Mouse (Mus musculus): ENCODE measurements around the gene Rnd3.

DNA sequence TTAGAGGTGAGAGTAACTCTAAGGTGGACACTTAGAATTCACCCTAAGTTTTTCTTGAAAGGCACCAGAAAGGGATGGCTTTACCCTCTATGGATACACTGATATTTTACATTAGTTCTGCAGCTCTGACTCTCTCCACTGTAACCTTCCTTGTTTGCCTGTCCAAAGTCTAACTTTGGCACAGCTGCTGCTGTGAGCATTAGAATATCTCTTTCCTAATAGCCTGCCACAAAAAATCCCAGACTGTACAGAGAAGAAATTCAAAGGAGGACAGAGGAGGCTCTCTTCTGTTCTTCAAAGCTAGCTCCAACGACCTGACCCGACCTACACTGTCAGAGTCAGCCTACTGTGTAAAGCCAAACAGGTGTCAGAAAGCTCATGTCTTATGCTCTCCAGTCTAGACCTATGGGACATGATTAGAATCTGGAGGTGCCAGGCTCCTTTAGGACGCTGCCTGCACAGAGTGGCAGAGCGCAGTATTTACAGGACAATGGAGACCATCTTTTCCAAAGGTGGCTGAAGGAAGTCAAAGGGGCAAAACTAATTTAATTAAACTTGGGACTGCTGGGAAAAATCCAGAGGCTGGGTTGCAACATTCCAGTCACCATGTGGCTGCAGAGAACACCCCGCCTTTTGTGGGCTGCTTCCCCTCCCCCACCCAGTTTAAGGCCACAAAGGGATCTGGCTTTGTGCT is 9.5 kb downstream of the Rnd3 start:
- TF ChIP-seq POLR2A (IDR thresholded peaks at IDR 0.05; ENCODE audit: borderline replicate concordance, extremely low read depth, insufficient read depth, insufficient read length, poor library complexity, severe bottlenecking), result no peak
- no peak for TF ChIP-seq CTCF (IDR thresholded peaks at IDR 0.05; ENCODE audit: borderline replicate concordance, extremely low read depth, insufficient read depth, insufficient read length)
